Mouse (Mus musculus) adrenal gland (tissue): ENCODE results near the gene Map3k7.
"Not testable (repeated sequence)": the region's sequence is repeated elsewhere in the genome, so short reads cannot be mapped to it uniquely, and the experiment has no call there.

Experiments
- intact Hi-C: fragments of 180-260 bp; cut with DNase I; formaldehyde crosslinking; loops from one replicate; pipeline ENCODE4 v1.15.1; 2025

The Map3k7 gene

GRCm38 (mm10) chr4:31975260-31975950, 11.5 kb downstream of the Map3k7 start:
- intact Hi-C loops = no loop called here

DNA sequence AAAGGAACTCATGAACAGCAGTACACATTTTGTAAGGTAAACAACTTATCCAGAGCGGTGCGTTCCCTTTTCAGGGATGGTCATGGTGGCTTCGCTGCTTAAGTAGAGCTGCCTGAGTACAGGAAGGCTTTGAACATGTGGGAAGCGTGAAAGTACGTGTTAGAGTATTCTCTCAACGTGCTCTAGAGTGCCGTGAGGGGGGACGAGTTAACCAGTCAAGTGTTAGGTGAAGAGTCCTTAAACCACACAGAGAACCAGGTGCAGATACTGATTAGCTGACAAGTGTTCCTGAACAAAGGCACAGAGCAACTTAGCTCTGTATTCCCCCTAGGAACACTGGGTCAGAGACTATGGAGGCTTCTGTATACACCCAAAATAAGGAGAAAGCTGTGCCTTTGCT, 18.0 kb downstream of the Map3k7 start:
- intact Hi-C loops = no loop called here

- intact Hi-C loops = no loop called here
Observed at GRCm38 (mm10) chr4:31993386-31993785, 29.5 kb downstream of the Map3k7 start.

DNA sequence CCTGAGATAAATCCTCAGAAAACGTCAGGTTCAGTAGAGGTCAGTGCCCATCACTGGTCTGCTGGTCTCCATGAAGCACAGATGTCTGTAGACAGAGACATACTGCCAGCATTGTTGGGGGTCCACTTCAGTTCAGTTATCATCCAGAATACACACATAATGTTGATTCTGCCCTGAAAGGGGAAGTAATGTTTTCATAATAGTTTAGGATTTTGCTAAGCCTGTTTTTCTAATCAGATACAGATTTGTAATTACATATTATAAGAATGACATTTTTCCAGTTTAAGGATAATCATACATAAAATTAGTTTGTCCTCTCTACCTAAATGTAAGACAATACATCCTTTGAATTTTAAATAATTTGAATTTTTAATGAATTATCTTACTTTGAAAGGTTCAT, 30.0 kb downstream of the Map3k7 start:
- intact Hi-C loops = no loop called here

- intact Hi-C loops = no loop called here
Observed at GRCm38 (mm10) chr4:32001498-32001897, 37.6 kb downstream of the Map3k7 start.

- intact Hi-C loops = no loop called here
Observed at GRCm38 (mm10) chr4:32004773-32005591, 41.1 kb downstream of the Map3k7 start.

- intact Hi-C loops = no loop called here
Observed at GRCm38 (mm10) chr4:32007174-32007573, 43.3 kb downstream of the Map3k7 start.

GRCm38 (mm10) chr4:32008095-32008494, 44.2 kb downstream of the Map3k7 start:
- intact Hi-C loops = no loop called here

GRCm38 (mm10) chr4:32010808-32011207, 46.9 kb downstream of the Map3k7 start:
- intact Hi-C loops = no loop called here

DNA sequence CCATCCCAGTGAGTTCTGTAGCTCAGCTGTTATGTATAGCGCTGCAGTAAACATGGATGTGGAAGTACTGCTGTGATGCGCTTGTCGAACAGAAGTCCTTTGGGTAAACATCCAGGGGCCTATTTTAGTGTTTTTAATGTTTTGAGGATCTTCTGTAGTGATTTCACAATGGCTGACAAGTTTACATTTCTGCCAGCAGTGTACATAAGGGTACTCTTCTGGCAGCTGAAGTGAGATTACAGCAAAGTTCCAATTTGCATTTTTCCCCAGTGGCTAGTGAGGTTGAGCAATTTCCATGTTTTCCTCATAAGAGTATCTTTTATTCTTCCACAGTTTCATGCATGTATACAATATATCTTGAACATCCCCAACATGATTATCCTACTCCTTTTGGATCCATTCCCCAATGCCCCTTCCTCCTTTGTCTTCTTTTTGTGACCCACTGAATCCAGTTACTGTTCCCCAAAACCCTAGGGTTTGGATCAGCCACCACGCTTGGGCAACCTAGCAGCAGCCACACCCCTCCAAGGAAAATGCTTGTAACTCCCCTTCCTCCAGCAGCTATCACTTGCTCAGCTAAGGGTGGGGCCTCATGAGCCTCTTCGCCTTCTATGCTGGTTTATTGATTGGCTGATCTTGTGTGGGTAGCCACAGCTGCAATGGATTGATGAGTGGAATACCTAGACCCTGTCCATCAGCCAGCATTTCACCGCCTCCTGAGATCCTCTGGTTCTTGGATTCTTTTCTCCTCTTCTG, 47.5 kb downstream of the Map3k7 start:
- intact Hi-C loops = no loop called here

DNA sequence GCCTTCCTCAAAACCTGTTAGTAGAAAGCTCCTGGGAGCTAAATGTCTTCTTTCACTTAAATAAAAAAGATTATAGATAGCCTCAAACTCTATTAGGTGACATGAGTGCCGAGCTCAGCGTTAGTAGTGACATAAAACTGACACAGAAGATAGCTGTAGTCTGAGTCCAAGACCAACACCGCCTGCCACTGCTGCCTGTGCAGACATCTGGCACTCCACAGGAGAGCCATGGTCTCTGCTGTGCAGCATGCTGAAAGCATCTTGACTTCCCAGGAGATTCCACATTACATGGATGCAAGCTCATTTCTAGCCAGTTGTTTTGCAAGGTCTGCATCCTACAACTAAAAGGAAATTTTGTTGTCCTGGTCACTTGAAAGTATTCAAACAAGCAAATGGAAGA, 57.2 kb downstream of the Map3k7 start:
- intact Hi-C loops = no loop called here

GRCm38 (mm10) chr4:32022321-32022720, 58.4 kb downstream of the Map3k7 start:
- intact Hi-C loops = no loop called here

DNA sequence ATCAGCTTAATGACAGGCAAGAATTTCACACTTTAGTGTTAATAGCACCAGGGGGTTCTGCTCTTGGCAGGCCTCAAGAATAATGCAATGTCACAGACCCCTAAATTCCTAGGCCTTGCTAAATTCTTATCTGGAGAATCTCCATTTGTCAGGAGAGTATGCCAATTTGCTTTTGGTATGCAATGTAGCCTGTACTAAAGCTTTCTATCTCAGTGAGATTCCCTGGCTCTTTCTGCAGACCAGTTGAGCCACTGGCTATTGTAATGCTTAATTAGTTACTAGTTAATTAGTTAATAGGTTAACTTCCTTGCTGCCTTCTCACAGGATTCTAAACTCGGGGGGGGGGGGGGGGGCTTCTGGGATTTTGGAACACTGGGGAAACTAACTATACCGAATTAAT, 60.3 kb downstream of the Map3k7 start:
- intact Hi-C loops = not testable (repeated sequence)

DNA sequence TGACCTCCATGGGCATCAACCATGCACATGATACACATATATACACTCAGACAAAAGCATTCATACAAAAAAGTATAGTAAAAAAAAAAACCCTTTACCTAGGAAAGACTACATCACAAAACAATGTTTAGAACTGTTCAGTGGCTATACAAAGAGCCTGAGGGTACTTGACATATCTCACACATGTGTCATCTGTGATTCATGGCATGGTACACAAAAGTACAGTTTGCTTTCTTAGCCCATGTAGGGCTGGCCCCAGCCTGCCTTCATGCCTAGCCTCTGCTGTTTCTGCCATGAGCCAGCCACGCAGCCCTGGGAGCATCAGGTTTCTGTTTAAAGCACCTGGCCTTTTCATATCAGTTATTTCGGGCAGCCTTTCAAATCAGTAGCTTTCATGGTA, 61.2 kb downstream of the Map3k7 start:
- intact Hi-C loops = no loop called here

DNA sequence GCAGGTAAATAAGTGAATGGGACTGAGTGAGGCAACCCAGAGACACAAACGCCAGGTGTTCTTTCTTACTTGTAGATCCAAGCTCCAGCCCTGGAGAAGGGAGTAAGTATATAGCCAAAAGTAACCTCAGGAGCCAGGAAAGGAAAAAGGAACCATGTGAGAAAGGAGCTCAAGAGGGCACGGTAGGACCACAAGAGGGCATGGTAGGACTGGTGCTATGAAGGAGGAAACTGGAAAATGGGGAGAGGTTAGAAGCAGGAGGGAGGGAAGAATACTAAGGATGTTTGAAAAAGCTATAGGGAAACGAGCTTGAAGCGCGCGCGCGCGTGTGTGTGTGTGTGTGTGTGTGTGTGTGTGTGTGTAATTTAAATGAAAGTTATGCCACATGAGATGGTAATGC, 63.2 kb downstream of the Map3k7 start:
- intact Hi-C loops = no loop called here

- intact Hi-C loops = no loop called here
Observed at GRCm38 (mm10) chr4:32037267-32037666, 73.4 kb downstream of the Map3k7 start.

DNA sequence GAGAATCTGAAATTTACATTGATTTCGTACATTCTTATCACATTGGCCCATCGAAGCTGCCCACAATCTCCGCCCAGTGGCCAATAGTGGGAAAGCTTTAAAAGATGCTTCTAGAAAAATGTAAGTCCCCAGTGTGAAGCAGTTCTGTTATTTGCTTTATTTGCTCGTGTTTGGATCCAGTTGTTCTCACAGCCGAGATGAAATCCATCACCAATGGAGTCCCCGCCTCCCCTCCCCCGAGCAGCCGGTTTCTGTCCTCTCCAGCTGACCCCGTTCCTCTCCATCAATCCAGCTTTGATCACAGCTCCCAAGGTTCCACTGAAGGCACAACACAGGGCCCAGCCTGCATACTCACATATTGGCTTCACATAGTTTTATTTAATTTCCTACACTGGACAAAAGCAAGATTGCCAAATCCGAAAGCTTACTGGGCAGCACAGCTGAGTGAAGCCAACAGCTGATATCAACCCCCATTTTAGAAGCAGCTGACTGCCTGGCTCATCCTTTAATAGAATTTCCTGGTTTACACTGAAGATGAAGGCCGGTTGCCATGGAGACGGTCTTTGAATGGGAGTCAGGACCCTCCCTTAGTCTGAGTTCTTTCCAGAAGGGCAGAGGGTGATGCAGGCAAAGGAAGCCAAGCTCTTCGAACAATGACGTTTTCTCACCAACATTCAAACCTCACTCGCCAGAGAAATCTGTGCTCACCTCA, 78.0 kb downstream of the Map3k7 start:
- intact Hi-C loops = no loop called here

DNA sequence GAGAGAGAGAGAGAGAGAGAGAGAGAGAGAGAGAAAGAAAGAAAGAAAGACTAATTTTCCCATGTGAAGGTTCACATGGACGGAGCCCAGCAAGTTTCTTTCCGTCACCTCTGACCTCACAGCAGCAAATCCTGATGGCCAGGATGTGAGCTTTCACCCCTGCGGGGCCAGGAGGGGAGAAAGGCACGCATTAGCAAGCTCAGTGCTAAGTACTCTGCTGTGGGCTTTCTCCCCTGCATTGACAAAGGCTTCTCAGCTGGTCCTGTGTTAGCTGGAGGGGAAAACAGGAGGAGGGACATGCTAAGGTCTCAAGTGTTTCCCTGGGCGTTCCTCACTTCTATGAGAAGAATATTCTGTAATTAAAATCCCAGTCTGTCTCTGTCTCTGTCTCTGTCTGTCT, 81.3 kb downstream of the Map3k7 start:
- intact Hi-C loops = no loop called here

DNA sequence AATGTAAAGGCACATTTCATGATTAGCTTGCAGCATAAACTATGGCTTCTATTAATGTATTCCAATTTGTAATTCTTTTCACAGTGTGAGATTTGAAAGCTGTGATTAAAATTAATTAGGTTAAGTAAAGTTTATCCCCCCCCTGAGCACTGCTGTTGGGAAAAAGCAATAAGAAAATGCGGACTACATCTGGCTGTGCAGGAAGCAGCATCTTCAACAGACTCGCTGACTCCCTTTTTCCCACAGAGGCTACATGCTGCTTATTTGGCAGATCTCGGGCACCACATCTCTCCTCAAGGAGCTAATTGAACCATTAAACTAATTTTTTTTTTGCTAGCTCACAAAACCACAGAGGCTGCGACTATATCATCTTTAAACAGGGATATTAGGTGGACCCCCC, 85.9 kb downstream of the Map3k7 start:
- intact Hi-C loops = loop anchor here (10.0 kb wide), 1 partner anchor 485 kb away; no protein-coding TSS in a partner anchor

DNA sequence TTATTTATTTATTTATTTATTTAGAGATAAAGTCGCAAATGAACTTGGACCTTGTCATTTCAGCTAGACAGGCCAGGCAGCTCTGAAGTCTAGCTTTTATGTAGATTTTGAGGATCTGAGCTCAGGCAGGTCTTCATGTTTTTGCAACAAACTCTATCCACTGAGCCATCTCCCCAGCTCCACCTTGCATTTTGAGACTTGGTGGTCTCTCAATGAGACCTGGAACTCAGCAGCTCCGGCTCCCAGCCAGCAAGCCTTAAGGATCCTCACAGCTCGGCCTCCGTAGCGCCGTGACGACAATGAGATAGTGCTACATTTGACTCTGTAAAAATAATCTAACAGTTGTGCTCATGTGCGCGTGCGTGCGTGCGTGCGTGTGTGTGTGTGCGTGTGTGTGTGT, 89.3 kb downstream of the Map3k7 start:
- intact Hi-C loops = loop anchor here (10.0 kb wide), 1 partner anchor 482 kb away; no protein-coding TSS in a partner anchor
